Mouse (Mus musculus): ENCODE measurements around the gene Iqsec1. TPM values are rescaled to one million over a fixed set of nuclear protein-coding genes. Genes with fewer than 3 reads are reported as not detected.

Gene Iqsec1
- polyA plus RNA-seq, 1 experiment from 2014 or later = 17.9 TPM

DNA sequence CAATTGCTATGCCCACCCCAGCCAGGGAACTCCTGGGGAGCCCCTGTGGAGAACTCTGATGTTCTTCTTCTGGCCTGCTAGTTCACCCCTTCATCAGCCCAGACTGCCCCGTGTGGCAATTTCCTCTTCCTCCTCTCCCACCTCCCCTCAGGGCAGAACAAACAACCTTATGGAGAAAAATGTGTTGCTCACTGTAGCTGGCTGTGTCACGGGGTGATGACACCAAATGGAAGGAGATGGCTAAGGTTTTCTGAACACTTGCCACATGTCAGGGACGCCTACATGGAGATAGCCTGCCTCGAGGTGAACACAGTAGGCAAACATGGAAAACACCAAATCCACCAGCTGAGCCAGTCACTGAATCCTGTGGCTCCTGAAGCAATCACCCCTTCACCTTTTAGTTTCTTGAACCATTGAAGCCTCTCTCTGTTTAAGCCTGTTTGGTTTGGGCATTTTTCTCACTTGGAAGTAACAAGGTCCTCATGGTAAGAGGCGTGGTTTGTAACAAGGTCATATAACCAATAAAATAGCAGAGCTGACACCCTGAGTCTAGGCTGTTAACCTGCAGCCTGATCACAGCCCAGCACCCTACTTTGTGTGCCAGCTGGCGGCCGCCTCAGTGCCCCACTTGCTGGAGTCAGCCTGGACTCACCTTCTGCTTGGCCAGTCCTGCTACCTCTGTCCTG, 233.4 kb downstream of the Iqsec1 start:
- Histone ChIP-seq H3K4me3 (no peak overlapping the region), H3K27ac (no peak overlapping the region), H3K36me3 (no peaks in the 10 kb centered on the region), H3K27me3 (replicated peaks) (no peaks in the 10 kb centered on the region), H3K4me1 (peaks cover 16% of the 10 kb centered on the region), H3K9ac (no peak overlapping the region), H3K4me2 (replicated peaks) (no peak overlapping the region), H3K9me3 (no peaks in the 10 kb centered on the region)
- no peak for ATAC-seq (ENCODE audit: low FRiP score, low read depth)
- WGBS = 75% methylated on average over 7 of the region's 7 CpGs

DNA sequence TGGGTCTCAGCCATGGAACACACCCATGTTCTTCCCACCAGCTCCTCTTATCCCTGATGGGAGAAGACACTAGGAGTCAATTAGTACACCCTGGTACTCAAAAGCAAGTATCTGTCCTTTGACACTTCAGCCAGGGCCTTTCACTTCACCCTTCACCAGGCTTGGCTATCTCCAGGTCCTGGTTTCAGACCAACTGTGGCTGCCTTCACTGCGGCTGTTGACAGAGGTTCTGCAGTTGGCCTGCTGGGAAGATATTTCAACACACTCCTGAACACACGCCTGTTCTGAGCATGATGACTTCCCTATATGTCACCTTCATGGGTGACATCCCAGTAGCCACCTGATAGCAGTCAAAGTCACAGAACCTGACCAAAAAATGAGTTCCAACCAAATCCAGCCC, 234.4 kb downstream of the Iqsec1 start:
- no peak for ATAC-seq (ENCODE audit: low FRiP score, low read depth)
- Histone ChIP-seq H3K9ac (no peak overlapping the region), H3K4me2 (replicated peaks) (no peak overlapping the region), H3K36me3 (no peaks in the 10 kb centered on the region), H3K9me3 (no peaks in the 10 kb centered on the region), H3K27ac (no peak overlapping the region), H3K27me3 (replicated peaks) (no peaks in the 10 kb centered on the region), H3K4me1 (peaks cover 7% of the 10 kb centered on the region; the same call in 1 of the 2 replicates), H3K4me3 (no peak overlapping the region)
- 90% methylated on average over 2 of the region's 2 CpGs for WGBS

DNA sequence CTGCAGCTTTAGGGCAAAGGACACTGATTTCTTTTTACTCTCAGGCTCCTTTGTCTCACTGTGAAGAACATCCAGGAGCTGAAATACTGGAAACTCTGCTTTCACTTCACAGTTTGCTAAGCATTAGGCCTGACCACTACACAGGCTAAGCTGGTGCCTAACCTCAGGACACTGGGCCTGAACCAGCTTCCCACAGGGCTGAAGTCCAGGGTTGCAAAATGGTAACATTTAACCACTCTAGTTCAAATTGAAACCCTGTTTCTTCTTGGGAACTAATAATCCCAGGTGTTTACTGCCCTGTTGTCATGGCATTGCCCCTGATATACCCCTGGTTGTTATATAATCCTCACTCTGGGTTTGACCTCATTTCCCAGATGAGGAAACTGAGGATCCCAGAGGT, 234.8 kb downstream of the Iqsec1 start:
- H3K27ac ChIP-seq = no peak overlapping the region
- H3K9me3 ChIP-seq = no peaks in the 10 kb centered on the region
- H3K4me3 ChIP-seq = no peak overlapping the region
- H3K4me1 ChIP-seq = peaks cover 7% of the 10 kb centered on the region; the same call in 1 of the 2 replicates
- no peak for ATAC-seq (ENCODE audit: low FRiP score, low read depth)
- H3K36me3 ChIP-seq = no peaks in the 10 kb centered on the region
- no peak overlapping the region for H3K9ac ChIP-seq
- H3K4me2 ChIP-seq (replicated peaks) = no peak overlapping the region
- H3K27me3 ChIP-seq (replicated peaks) = no peaks in the 10 kb centered on the region

DNA sequence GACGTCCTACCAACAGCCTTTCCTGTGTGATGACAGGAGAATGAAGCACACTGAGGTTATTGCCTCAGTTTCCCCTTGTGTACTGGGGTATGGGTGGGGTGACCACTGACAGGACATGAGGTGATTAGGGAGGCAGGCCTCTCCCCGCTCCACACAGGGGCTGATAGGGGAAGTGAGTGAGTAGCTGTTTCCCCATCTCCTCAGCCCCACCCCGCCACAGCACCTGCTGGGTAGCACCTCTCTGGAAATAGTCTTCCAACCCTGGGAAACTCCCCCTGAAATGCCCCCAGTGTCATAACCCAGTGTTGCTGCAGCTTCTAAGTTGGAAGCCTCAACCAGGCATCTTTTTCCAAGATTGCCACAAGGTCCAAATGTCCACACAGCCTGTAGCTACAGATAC, 236.9 kb downstream of the Iqsec1 start:
- no peak overlapping the region for H3K9ac ChIP-seq
- H3K4me2 ChIP-seq (replicated peaks) = no peak overlapping the region
- no peak overlapping the region for H3K4me3 ChIP-seq
- ATAC-seq (ENCODE audit: low FRiP score, low read depth) = no peak
- H3K36me3 ChIP-seq = no peaks in the 10 kb centered on the region
- H3K9me3 ChIP-seq = no peaks in the 10 kb centered on the region
- H3K4me1 ChIP-seq = no peaks in the 10 kb centered on the region
- 73% methylated on average over 3 of the region's 3 CpGs for WGBS
- H3K27ac ChIP-seq = no peak overlapping the region
- no peaks in the 10 kb centered on the region for H3K27me3 ChIP-seq (replicated peaks)

DNA sequence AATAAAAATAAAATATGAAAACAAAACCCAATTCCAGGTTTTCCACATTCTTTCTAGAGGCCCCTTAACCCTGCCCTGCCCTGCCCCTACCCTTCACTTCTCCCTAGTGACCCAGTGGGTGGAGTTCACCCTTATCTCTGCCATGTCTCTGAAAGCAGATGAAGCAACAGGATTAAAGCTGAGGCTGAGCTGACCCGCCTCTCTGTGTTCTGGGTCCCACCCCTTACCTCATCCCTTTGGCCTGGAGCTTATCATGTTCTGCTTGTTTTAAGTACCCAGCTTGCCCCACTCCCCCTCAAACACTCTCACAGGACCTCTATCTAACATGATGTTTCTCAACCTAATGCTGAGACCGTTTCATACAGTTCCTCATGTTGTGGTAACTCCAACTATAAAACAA, 238.4 kb downstream of the Iqsec1 start:
- no peaks in the 10 kb centered on the region for H3K4me1 ChIP-seq
- no peak overlapping the region for H3K4me2 ChIP-seq (replicated peaks)
- no peak overlapping the region for H3K4me3 ChIP-seq
- no peaks in the 10 kb centered on the region for H3K36me3 ChIP-seq
- H3K9ac ChIP-seq = no peak overlapping the region
- no peak for ATAC-seq (ENCODE audit: low FRiP score, low read depth)
- no peaks in the 10 kb centered on the region for H3K9me3 ChIP-seq
- H3K27ac ChIP-seq = no peak overlapping the region
- 67% methylated on average over 2 of the region's 2 CpGs for WGBS
- no peaks in the 10 kb centered on the region for H3K27me3 ChIP-seq (replicated peaks)

DNA sequence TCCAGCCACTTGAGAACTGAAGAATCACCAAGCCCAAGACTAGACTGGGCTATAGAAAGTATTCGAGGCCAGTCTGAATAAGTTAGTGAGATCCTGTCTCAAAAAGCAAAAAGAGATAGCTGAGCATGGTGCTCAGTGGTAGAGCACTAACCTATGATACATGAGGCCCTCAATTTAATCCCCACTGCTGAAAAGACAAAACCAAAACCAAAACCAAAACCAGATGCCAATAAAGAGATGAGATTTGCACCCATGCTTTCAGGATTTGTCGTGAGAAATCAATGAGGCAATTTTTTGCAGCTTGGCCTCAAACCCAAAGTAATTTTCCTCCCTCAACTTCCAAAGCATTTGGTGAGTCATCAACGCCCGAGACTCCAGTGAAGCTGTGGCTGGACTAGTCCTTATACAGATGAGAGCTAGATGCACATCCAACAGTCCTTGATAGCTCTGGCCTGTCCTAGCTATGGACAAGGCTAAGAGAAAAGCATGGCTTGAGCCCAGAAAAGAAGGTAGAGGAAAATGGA, 239.0 kb downstream of the Iqsec1 start:
- ATAC-seq (ENCODE audit: low FRiP score, low read depth) = no peak
- no peaks in the 10 kb centered on the region for H3K4me1 ChIP-seq
- H3K4me2 ChIP-seq (replicated peaks) = no peak overlapping the region
- H3K9me3 ChIP-seq = no peaks in the 10 kb centered on the region
- H3K4me3 ChIP-seq = no peak overlapping the region
- WGBS = 93% methylated on average over 4 of the region's 4 CpGs
- no peaks in the 10 kb centered on the region for H3K36me3 ChIP-seq
- H3K27ac ChIP-seq = no peak overlapping the region
- no peaks in the 10 kb centered on the region for H3K27me3 ChIP-seq (replicated peaks)
- H3K9ac ChIP-seq = no peak overlapping the region

DNA sequence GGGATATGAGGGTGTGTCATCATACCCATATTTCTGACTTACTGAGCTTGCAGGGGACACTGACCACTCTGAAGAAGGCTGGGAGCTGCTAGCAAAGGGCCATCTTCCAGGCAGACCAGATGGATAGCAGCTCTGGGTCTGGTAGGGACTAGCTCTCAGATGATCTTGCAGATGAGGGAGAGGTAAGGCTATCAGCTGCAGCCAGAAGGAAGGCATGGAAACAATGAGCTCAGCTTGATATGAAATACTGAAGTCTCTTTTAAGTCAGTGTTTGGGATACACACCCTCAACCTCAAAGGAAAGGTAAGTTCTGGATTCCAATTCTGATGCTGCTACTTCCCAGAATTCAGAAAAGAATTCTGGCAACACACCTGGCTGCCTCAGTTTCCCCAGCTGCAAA, 239.5 kb downstream of the Iqsec1 start:
- H3K4me3 ChIP-seq = no peak overlapping the region
- H3K27me3 ChIP-seq (replicated peaks) = no peaks in the 10 kb centered on the region
- H3K9ac ChIP-seq = no peak overlapping the region
- no peaks in the 10 kb centered on the region for H3K4me1 ChIP-seq
- H3K36me3 ChIP-seq = no peaks in the 10 kb centered on the region
- H3K27ac ChIP-seq = no peak overlapping the region
- H3K4me2 ChIP-seq (replicated peaks) = no peak overlapping the region
- ATAC-seq (ENCODE audit: low FRiP score, low read depth) = no peak
- H3K9me3 ChIP-seq = no peaks in the 10 kb centered on the region

DNA sequence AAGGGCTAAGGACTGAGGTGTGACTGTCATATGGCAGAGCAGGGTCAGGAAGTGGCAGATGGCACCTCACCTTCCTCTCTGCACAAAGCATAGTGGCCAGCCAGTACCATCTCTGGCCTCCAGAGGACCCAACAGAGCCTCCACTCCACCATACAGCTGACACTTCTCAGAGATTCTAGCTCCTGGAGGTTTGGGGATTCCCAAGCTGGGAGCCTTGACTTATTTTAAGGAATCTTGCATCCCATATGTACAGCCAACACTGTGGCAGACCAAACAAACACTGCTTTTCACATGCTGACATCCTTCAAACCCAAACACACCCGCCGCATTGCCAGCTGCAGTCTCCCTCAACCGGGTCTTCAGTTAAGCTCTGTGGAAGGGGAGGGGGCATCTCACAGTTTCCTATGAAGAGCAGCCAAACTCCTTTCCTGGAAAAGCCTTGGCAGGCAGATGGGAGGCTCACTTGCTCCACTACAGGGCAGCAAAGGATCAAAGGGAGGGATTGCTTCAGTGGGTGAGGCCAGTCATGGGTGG, 242.1 kb downstream of the Iqsec1 start:
- H3K27me3 ChIP-seq (replicated peaks) = no peaks in the 10 kb centered on the region
- no peaks in the 10 kb centered on the region for H3K36me3 ChIP-seq
- H3K4me2 ChIP-seq (replicated peaks) = no peak overlapping the region
- H3K27ac ChIP-seq = no peak overlapping the region
- H3K9me3 ChIP-seq = no peaks in the 10 kb centered on the region
- no peak for ATAC-seq (ENCODE audit: low FRiP score, low read depth)
- WGBS = 71% methylated on average over 3 of the region's 3 CpGs
- no peak overlapping the region for H3K4me3 ChIP-seq
- H3K9ac ChIP-seq = no peak overlapping the region
- no peaks in the 10 kb centered on the region for H3K4me1 ChIP-seq

DNA sequence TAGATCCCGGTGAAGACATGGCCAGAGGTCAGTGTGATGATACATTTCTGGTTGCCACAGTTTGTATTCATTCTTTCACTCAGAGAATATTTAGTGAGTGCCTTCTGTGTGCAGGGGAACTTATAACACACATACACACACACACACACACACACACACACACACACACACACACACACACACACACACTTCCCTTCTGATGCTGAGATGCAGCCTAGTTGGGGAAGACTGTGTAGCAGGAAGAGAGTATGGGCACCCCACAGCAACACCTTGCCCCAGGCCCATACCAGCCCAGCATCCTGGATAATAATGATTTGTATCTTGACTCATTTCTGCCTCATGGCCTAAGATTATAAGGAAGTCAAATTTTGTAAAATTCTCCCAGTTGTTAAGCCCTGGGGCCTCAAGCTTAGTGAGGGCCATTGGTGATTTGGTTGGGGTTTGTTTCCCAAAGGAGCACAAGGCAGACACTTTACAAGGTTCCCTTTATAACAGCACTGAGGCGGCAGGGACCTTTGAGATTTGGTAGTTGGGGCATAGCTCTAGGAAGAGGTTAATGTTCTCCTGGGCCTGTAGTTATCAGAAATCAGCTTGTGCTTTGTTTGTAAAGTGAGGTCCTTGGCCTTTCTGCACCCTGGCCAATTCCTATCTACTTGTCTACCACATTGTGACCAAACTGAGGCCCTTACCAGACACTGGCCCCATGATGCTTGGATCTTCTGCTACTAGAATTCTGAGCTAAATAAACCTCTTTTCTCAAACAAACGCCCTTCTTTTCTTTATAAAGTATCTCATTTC, 242.9 kb downstream of the Iqsec1 start:
- no peaks in the 10 kb centered on the region for H3K4me1 ChIP-seq
- WGBS = 83% methylated on average over 3 of the region's 3 CpGs
- H3K27ac ChIP-seq = no peak overlapping the region
- H3K4me2 ChIP-seq (replicated peaks) = no peak overlapping the region
- no peak overlapping the region for H3K4me3 ChIP-seq
- H3K27me3 ChIP-seq (replicated peaks) = no peaks in the 10 kb centered on the region
- H3K9me3 ChIP-seq = no peaks in the 10 kb centered on the region
- no peaks in the 10 kb centered on the region for H3K36me3 ChIP-seq
- ATAC-seq (ENCODE audit: low FRiP score, low read depth) = no peak
- no peak overlapping the region for H3K9ac ChIP-seq

DNA sequence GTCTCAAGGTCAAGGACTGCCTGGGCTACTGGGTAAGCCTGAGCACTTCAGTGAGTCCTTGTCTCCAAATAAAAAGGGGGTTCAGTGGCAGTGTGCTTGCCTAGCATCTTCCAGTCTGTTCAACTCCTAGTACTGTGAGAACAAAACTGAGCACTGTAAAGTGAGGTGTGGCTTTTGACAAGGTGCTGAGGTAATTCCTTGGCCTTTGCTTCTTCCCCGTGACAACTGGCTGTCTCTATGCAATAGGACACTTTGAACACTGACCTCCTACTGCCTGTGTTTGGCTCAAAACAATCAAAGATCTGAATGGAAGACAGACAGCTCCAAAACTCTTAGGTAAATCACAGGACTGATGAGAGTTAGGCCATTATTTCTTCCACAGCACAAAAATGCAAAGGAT, 246.0 kb downstream of the Iqsec1 start:
- 42% methylated on average over 1 of the region's 1 CpGs for WGBS
- no peak overlapping the region for H3K9ac ChIP-seq
- no peaks in the 10 kb centered on the region for H3K9me3 ChIP-seq
- no peak overlapping the region for H3K4me3 ChIP-seq
- H3K27ac ChIP-seq = no peak overlapping the region
- ATAC-seq (ENCODE audit: low FRiP score, low read depth) = no peak
- H3K27me3 ChIP-seq (replicated peaks) = no peaks in the 10 kb centered on the region
- no peaks in the 10 kb centered on the region for H3K36me3 ChIP-seq
- peaks cover 2% of the 10 kb centered on the region; the same call in 1 of the 2 replicates for H3K4me1 ChIP-seq
- no peak overlapping the region for H3K4me2 ChIP-seq (replicated peaks)

DNA sequence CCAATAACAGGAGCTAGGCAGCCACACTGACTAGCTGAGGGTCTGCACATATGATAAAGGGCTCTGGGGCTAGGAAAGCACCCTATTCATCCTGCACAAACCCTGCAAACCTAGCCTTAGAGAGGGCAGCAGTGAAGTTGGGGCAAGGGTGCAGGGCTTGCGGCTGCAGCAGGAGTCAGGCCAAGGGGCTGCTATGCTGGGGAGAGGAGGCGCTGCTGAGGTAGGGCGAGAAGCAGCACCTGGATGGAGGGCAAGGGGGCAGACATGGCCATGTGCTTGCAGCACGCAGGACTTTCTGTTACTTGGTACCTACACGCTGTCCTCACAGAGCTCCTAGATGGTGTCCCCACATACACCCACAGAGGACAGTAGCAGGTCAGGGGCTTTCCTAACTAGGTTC, 246.8 kb downstream of the Iqsec1 start:
- H3K9ac ChIP-seq = no peak overlapping the region
- ATAC-seq (ENCODE audit: low FRiP score, low read depth) = no peak
- peaks cover 9% of the 10 kb centered on the region for H3K4me1 ChIP-seq
- no peak overlapping the region for H3K4me2 ChIP-seq (replicated peaks)
- no peaks in the 10 kb centered on the region for H3K36me3 ChIP-seq
- H3K9me3 ChIP-seq = no peaks in the 10 kb centered on the region
- WGBS = 92% methylated on average over 5 of the region's 5 CpGs
- no peak overlapping the region for H3K4me3 ChIP-seq
- no peaks in the 10 kb centered on the region for H3K27me3 ChIP-seq (replicated peaks)
- H3K27ac ChIP-seq = no peak overlapping the region

DNA sequence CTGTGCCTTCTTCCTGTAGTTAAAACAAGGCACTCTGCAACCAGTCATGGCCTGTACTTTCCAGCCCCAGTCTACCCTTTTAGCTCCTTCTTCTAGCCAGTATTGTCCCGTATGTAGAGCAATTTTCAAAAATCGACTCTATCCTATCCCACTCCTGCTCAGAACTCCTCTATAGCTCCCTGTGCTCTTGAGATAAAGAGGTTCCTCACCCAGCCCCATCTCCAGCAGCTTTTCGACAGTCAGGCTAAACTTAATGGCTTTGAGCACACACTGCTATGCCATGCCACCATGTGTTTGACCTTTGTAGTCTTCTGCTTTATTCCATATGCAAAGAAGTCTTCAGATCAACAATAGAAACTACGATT, 247.4 kb downstream of the Iqsec1 start:
- H3K27me3 ChIP-seq (replicated peaks) = peaks cover 6% of the 10 kb centered on the region; the same call in 1 of the 2 replicates
- no peak overlapping the region for H3K4me2 ChIP-seq (replicated peaks)
- H3K9me3 ChIP-seq = no peaks in the 10 kb centered on the region
- H3K36me3 ChIP-seq = no peaks in the 10 kb centered on the region
- WGBS = 78% methylated on average over 4 of the region's 4 CpGs
- H3K4me3 ChIP-seq = no peak overlapping the region
- no peak overlapping the region for H3K9ac ChIP-seq
- peaks cover 15% of the 10 kb centered on the region for H3K4me1 ChIP-seq
- ATAC-seq (ENCODE audit: low FRiP score, low read depth) = no peak
- no peak overlapping the region for H3K27ac ChIP-seq
